Mouse (Mus musculus) forebrain, embryonic 10.5 days (tissue): ENCODE measurements around the gene Ereg. TPM values are rescaled to one million over a fixed set of nuclear protein-coding genes. Genes with fewer than 3 reads are reported as not detected.

Source experiments
- DNase-seq: peaks from one replicate; pipeline ENCODE4 v3.0.0-alpha.2; 2017; ENCODE audit warnings: low spot score; ENCODE audit errors: extremely low spot score
- H3K27ac ChIP-seq: fragments of 300-500 bp; sonication (generic); 2 replicates; pipeline ENCODE4 v1.5.1; 2016; ENCODE audit warnings: mild to moderate bottlenecking
- H3K27me3 ChIP-seq: fragments of 300-500 bp; sonication (generic); 2 replicates; pipeline ENCODE4 v1.6.1; 2016; ENCODE audit warnings: mild to moderate bottlenecking; ENCODE audit not compliant: poor library complexity, severe bottlenecking
- H3K36me3 ChIP-seq: fragments of 300-500 bp; sonication (generic); replicated peaks from 2 replicates; pipeline ENCODE4 v1.6.1; 2016; ENCODE audit warnings: mild to moderate bottlenecking, moderate library complexity
- H3K4me1 ChIP-seq: fragments of 300-500 bp; sonication (generic); 2 replicates; pipeline ENCODE4 v1.6.1; 2016
- H3K4me3 ChIP-seq: fragments of 300-500 bp; sonication (generic); 2 replicates; pipeline ENCODE4 v1.5.1; 2016; ENCODE audit warnings: mild to moderate bottlenecking, moderate library complexity
- H3K9me3 ChIP-seq: fragments of 300-500 bp; sonication (generic); 2 replicates; pipeline ENCODE4 v1.6.1; 2016; ENCODE audit warnings: mild to moderate bottlenecking, moderate library complexity
- WGBS: fragments of 180-500 bp; shearing (Covaris S2); methylation state at CpG from one replicate; pipeline ENCODE4 v1.1.7; 2016; 5-methylcytosine and 5-hydroxymethylcytosine counted together
- polyA plus RNA-seq: library from polyadenylated mRNA; unstranded; fragments of >200 nt; fragmentation: Nextera tagmentation; extraction: Ambion mirVana; gene quantifications from 2 replicates; pipeline ENCODE4 v1.2.1, GENCODE M21; 2016

The Ereg gene
- polyA plus RNA-seq, 1 experiment from 2014 or later = 0.07 TPM

GRCm38 (mm10) chr5:91075021-91075420 lies 599 bp downstream of the Ereg start:
- H3K4me1 ChIP-seq = peaks cover 9% of the 10 kb centered on the region
- 67% methylated on average over 1 of the region's 1 CpGs for WGBS
- no peaks in the 10 kb centered on the region for H3K36me3 ChIP-seq
- no peak for DNase-seq
- H3K27ac ChIP-seq = no peak overlapping the region
- H3K9me3 ChIP-seq = no peaks in the 10 kb centered on the region
- peaks cover 39% of the 10 kb centered on the region for H3K27me3 ChIP-seq
- peak overlapping the region; percentile 56 for H3K4me3 ChIP-seq

GRCm38 (mm10) chr5:91083016-91083415 lies 8.6 kb downstream of the Ereg start:
- 83% methylated on average over 5 of the region's 5 CpGs for WGBS
- Histone ChIP-seq H3K27me3 (no peaks in the 10 kb centered on the region), H3K27ac (no peak overlapping the region), H3K9me3 (no peaks in the 10 kb centered on the region), H3K36me3 (no peaks in the 10 kb centered on the region), H3K4me3 (no peak overlapping the region), H3K4me1 (no peaks in the 10 kb centered on the region)
- no peak for DNase-seq

- DNase-seq = no peak
- no peaks in the 10 kb centered on the region for H3K9me3 ChIP-seq
- H3K27me3 ChIP-seq = no peaks in the 10 kb centered on the region
- no peak overlapping the region for H3K27ac ChIP-seq
- no peaks in the 10 kb centered on the region for H3K36me3 ChIP-seq
- no peak overlapping the region for H3K4me3 ChIP-seq
- WGBS = 87% methylated on average over 5 of the region's 5 CpGs
- H3K4me1 ChIP-seq = no peaks in the 10 kb centered on the region
These were observed 10.9 kb downstream of the Ereg start for GRCm38 (mm10) chr5:91085291-91085690.

- no peak for DNase-seq
- H3K27ac ChIP-seq = no peak overlapping the region
- no peaks in the 10 kb centered on the region for H3K36me3 ChIP-seq
- H3K4me3 ChIP-seq = no peak overlapping the region
- no peaks in the 10 kb centered on the region for H3K9me3 ChIP-seq
- no peaks in the 10 kb centered on the region for H3K27me3 ChIP-seq
- H3K4me1 ChIP-seq = no peaks in the 10 kb centered on the region
- WGBS = 91% methylated on average over 3 of the region's 3 CpGs
These were observed 15.9 kb downstream of the Ereg start for GRCm38 (mm10) chr5:91090301-91090700.

GRCm38 (mm10) chr5:91097911-91098614 lies 23.6 kb downstream of the Ereg start:
- H3K9me3 ChIP-seq = no peaks in the 10 kb centered on the region
- H3K36me3 ChIP-seq = no peaks in the 10 kb centered on the region
- H3K27ac ChIP-seq = no peak overlapping the region
- no peak overlapping the region for H3K4me3 ChIP-seq
- no peak for DNase-seq
- H3K27me3 ChIP-seq = no peaks in the 10 kb centered on the region
- 92% methylated on average over 10 of the region's 10 CpGs for WGBS
- H3K4me1 ChIP-seq = no peaks in the 10 kb centered on the region

GRCm38 (mm10) chr5:91101742-91102141 lies 27.3 kb downstream of the Ereg start:
- DNase-seq = no peak
- Histone ChIP-seq H3K4me3 (no peak overlapping the region), H3K27ac (no peak overlapping the region), H3K27me3 (no peaks in the 10 kb centered on the region), H3K4me1 (no peaks in the 10 kb centered on the region), H3K9me3 (no peaks in the 10 kb centered on the region), H3K36me3 (no peaks in the 10 kb centered on the region)
- 97% methylated on average over 5 of the region's 5 CpGs for WGBS

GRCm38 (mm10) chr5:91103943-91104665 lies 29.7 kb downstream of the Ereg start:
- H3K27ac ChIP-seq = no peak overlapping the region
- no peaks in the 10 kb centered on the region for H3K36me3 ChIP-seq
- H3K27me3 ChIP-seq = no peaks in the 10 kb centered on the region
- H3K9me3 ChIP-seq = no peaks in the 10 kb centered on the region
- WGBS = 86% methylated on average over 7 of the region's 7 CpGs
- no peaks in the 10 kb centered on the region for H3K4me1 ChIP-seq
- no peak for DNase-seq
- no peak overlapping the region for H3K4me3 ChIP-seq

GRCm38 (mm10) chr5:91106248-91106647 lies 31.8 kb downstream of the Ereg start:
- no peak for DNase-seq
- 84% methylated on average over 5 of the region's 5 CpGs for WGBS
- H3K27me3 ChIP-seq = no peaks in the 10 kb centered on the region
- no peaks in the 10 kb centered on the region for H3K4me1 ChIP-seq
- no peak overlapping the region for H3K27ac ChIP-seq
- no peak overlapping the region for H3K4me3 ChIP-seq
- H3K9me3 ChIP-seq = no peaks in the 10 kb centered on the region
- H3K36me3 ChIP-seq = no peaks in the 10 kb centered on the region

GRCm38 (mm10) chr5:91110023-91110670 lies 35.7 kb downstream of the Ereg start:
- DNase-seq = no peak
- H3K4me1 ChIP-seq = no peaks in the 10 kb centered on the region
- H3K9me3 ChIP-seq = no peaks in the 10 kb centered on the region
- H3K27me3 ChIP-seq = no peaks in the 10 kb centered on the region
- H3K36me3 ChIP-seq = no peaks in the 10 kb centered on the region
- no peak overlapping the region for H3K4me3 ChIP-seq
- WGBS = 94% methylated on average over 6 of the region's 6 CpGs
- no peak overlapping the region for H3K27ac ChIP-seq

- no peak overlapping the region for H3K4me3 ChIP-seq
- no peaks in the 10 kb centered on the region for H3K36me3 ChIP-seq
- DNase-seq = no peak
- H3K27ac ChIP-seq = no peak overlapping the region
- no peaks in the 10 kb centered on the region for H3K9me3 ChIP-seq
- H3K27me3 ChIP-seq = no peaks in the 10 kb centered on the region
- no peaks in the 10 kb centered on the region for H3K4me1 ChIP-seq
- 94% methylated on average over 8 of the region's 8 CpGs for WGBS
These were observed 36.6 kb downstream of the Ereg start for GRCm38 (mm10) chr5:91111019-91111418.

GRCm38 (mm10) chr5:91113967-91114366 lies 39.5 kb downstream of the Ereg start:
- no peak overlapping the region for H3K4me3 ChIP-seq
- WGBS = 90% methylated on average over 2 of the region's 2 CpGs
- no peaks in the 10 kb centered on the region for H3K9me3 ChIP-seq
- no peak for DNase-seq
- H3K36me3 ChIP-seq = no peaks in the 10 kb centered on the region
- H3K4me1 ChIP-seq = no peaks in the 10 kb centered on the region
- no peak overlapping the region for H3K27ac ChIP-seq
- H3K27me3 ChIP-seq = no peaks in the 10 kb centered on the region

GRCm38 (mm10) chr5:91114574-91114973 lies 40.2 kb downstream of the Ereg start:
- no peaks in the 10 kb centered on the region for H3K36me3 ChIP-seq
- WGBS = 94% methylated on average over 1 of the region's 1 CpGs
- H3K27ac ChIP-seq = no peak overlapping the region
- no peaks in the 10 kb centered on the region for H3K9me3 ChIP-seq
- no peaks in the 10 kb centered on the region for H3K27me3 ChIP-seq
- no peaks in the 10 kb centered on the region for H3K4me1 ChIP-seq
- DNase-seq = no peak
- H3K4me3 ChIP-seq = no peak overlapping the region

GRCm38 (mm10) chr5:91118618-91119017 lies 44.2 kb downstream of the Ereg start:
- no peaks in the 10 kb centered on the region for H3K36me3 ChIP-seq

More at GRCm38 (mm10) chr5:91118618-91119017, 44.2 kb downstream of the Ereg start:
- no peak overlapping the region for H3K27ac ChIP-seq
- H3K9me3 ChIP-seq = no peaks in the 10 kb centered on the region
- no peaks in the 10 kb centered on the region for H3K4me1 ChIP-seq
- H3K27me3 ChIP-seq = no peaks in the 10 kb centered on the region
- DNase-seq = no peak
- no peak overlapping the region for H3K4me3 ChIP-seq
